Mouse (Mus musculus): ENCODE measurements around the gene Xpo5. TPM values are rescaled to one million over a fixed set of nuclear protein-coding genes. Genes with fewer than 3 reads are reported as not detected.

The Xpo5 gene
- total and polyA plus RNA-seq, 2 experiments from 2014 or later = 23.2 to 61.5 TPM

- no peak overlapping the region for H3K27ac ChIP-seq (ENCODE audit: low read depth, low read length)
- H3K4me2 ChIP-seq (ENCODE audit: low read depth) = no peak overlapping the region
- 27% methylated on average over 14 of the region's 14 CpGs for WGBS
- H3K9ac ChIP-seq = no peak overlapping the region
- no peaks in the 10 kb centered on the region for H3K9me3 ChIP-seq (ENCODE audit: low read length)
- peak; percentile 95 for TF ChIP-seq CTCF (IDR thresholded peaks at IDR 0.05; ENCODE audit: low read depth)
- peaks cover 32% of the 10 kb centered on the region for H3K36me3 ChIP-seq (ENCODE audit: insufficient read depth)
- H3K27me3 ChIP-seq (ENCODE audit: insufficient read depth, low read length) = no peaks in the 10 kb centered on the region
- H3K4me1 ChIP-seq (ENCODE audit: insufficient read depth) = no peaks in the 10 kb centered on the region
- H3K4me3 ChIP-seq (ENCODE audit: low read depth, low read length) = no peak overlapping the region
- DNase-seq (peak; percentile 93), ATAC-seq (peak; percentile 85)
These were observed 63.5 kb downstream of the Xpo5 start for GRCm38 (mm10) chr17:46265918-46266618.

- DNase-seq (no peak), ATAC-seq (no peak)
- H3K36me3 ChIP-seq (ENCODE audit: insufficient read depth) = peaks cover 29% of the 10 kb centered on the region
- no peak overlapping the region for H3K9ac ChIP-seq
- H3K4me1 ChIP-seq (ENCODE audit: insufficient read depth) = no peaks in the 10 kb centered on the region
- H3K4me2 ChIP-seq (ENCODE audit: low read depth) = no peak overlapping the region
- no peak overlapping the region for H3K4me3 ChIP-seq (ENCODE audit: low read depth, low read length)
- no peak for TF ChIP-seq CTCF (IDR thresholded peaks at IDR 0.05; ENCODE audit: low read depth)
- no peak overlapping the region for H3K27ac ChIP-seq (ENCODE audit: low read depth, low read length)
- no peaks in the 10 kb centered on the region for H3K9me3 ChIP-seq (ENCODE audit: low read length)
- 81% methylated on average over 6 of the region's 6 CpGs for WGBS
- H3K27me3 ChIP-seq (ENCODE audit: insufficient read depth, low read length) = no peaks in the 10 kb centered on the region
These were observed 64.4 kb downstream of the Xpo5 start for GRCm38 (mm10) chr17:46266986-46267385.

GRCm38 (mm10) chr17:46267511-46267910 lies 64.9 kb downstream of the Xpo5 start:
- WGBS = 88% methylated on average over 7 of the region's 7 CpGs
- no peak for ATAC-seq
- Histone ChIP-seq H3K4me1 (ENCODE audit: insufficient read depth) (no peaks in the 10 kb centered on the region), H3K36me3 (ENCODE audit: insufficient read depth) (peaks cover 25% of the 10 kb centered on the region), H3K27ac (ENCODE audit: low read depth, low read length) (no peak overlapping the region), H3K9ac (no peak overlapping the region), H3K9me3 (ENCODE audit: low read length) (no peaks in the 10 kb centered on the region), H3K4me2 (ENCODE audit: low read depth) (no peak overlapping the region), H3K4me3 (ENCODE audit: low read depth, low read length) (no peak overlapping the region), H3K27me3 (ENCODE audit: insufficient read depth, low read length) (no peaks in the 10 kb centered on the region)
- TF ChIP-seq CTCF (IDR thresholded peaks at IDR 0.05; ENCODE audit: low read depth) = no peak
- DNase-seq = no peak

GRCm38 (mm10) chr17:46268026-46268720 lies 65.6 kb downstream of the Xpo5 start:
- Histone ChIP-seq H3K9ac (no peak overlapping the region), H3K27ac (ENCODE audit: low read depth, low read length) (no peak overlapping the region), H3K36me3 (ENCODE audit: insufficient read depth) (peaks cover 22% of the 10 kb centered on the region), H3K4me2 (ENCODE audit: low read depth) (no peak overlapping the region), H3K9me3 (ENCODE audit: low read length) (no peaks in the 10 kb centered on the region), H3K27me3 (ENCODE audit: insufficient read depth, low read length) (no peaks in the 10 kb centered on the region), H3K4me1 (ENCODE audit: insufficient read depth) (no peaks in the 10 kb centered on the region), H3K4me3 (ENCODE audit: low read depth, low read length) (no peak overlapping the region)
- DNase-seq (no peak), ATAC-seq (no peak)
- 85% methylated on average over 10 of the region's 10 CpGs for WGBS
- no peak for TF ChIP-seq CTCF (IDR thresholded peaks at IDR 0.05; ENCODE audit: low read depth)

GRCm38 (mm10) chr17:46269771-46270534 lies 67.4 kb downstream of the Xpo5 start:
- H3K27me3 ChIP-seq (ENCODE audit: insufficient read depth, low read length) = no peaks in the 10 kb centered on the region
- H3K4me2 ChIP-seq (ENCODE audit: low read depth) = no peak overlapping the region
- 79% methylated on average over 19 of the region's 19 CpGs for WGBS
- DNase-seq = no peak
- ATAC-seq = no peak; the same call in 1 of the 2 replicates
- no peak for TF ChIP-seq CTCF (IDR thresholded peaks at IDR 0.05; ENCODE audit: low read depth)
- H3K36me3 ChIP-seq (ENCODE audit: insufficient read depth) = peaks cover 7% of the 10 kb centered on the region; the same call in 1 of the 2 replicates
- no peak overlapping the region for H3K9ac ChIP-seq
- no peak overlapping the region for H3K27ac ChIP-seq (ENCODE audit: low read depth, low read length)
- H3K4me3 ChIP-seq (ENCODE audit: low read depth, low read length) = no peak overlapping the region
- no peaks in the 10 kb centered on the region for H3K4me1 ChIP-seq (ENCODE audit: insufficient read depth)
- no peaks in the 10 kb centered on the region for H3K9me3 ChIP-seq (ENCODE audit: low read length)

GRCm38 (mm10) chr17:46272058-46272457 lies 69.5 kb downstream of the Xpo5 start:
- 81% methylated on average over 2 of the region's 2 CpGs for WGBS
- no peak for ATAC-seq

More at GRCm38 (mm10) chr17:46272058-46272457, 69.5 kb downstream of the Xpo5 start:
- H3K4me2 ChIP-seq (ENCODE audit: low read depth) = no peak overlapping the region
- no peak for DNase-seq
- no peaks in the 10 kb centered on the region for H3K27me3 ChIP-seq (ENCODE audit: insufficient read depth, low read length)
- H3K36me3 ChIP-seq (ENCODE audit: insufficient read depth) = peaks cover 7% of the 10 kb centered on the region; the same call in 1 of the 2 replicates
- H3K4me1 ChIP-seq (ENCODE audit: insufficient read depth) = no peaks in the 10 kb centered on the region
- H3K9me3 ChIP-seq (ENCODE audit: low read length) = no peaks in the 10 kb centered on the region
- H3K27ac ChIP-seq (ENCODE audit: low read depth, low read length) = no peak overlapping the region
- no peak overlapping the region for H3K4me3 ChIP-seq (ENCODE audit: low read depth, low read length)
- no peak for TF ChIP-seq CTCF (IDR thresholded peaks at IDR 0.05; ENCODE audit: low read depth)
- H3K9ac ChIP-seq = no peak overlapping the region

Data from forebrain, postnatal 0 days (tissue).